Mouse (Mus musculus) forebrain, embryonic 10.5 days (tissue): ENCODE results near the gene Mpdu1. TPM values are rescaled to one million over a fixed set of nuclear protein-coding genes. Genes with fewer than 3 reads are reported as not detected.
"Not testable (repeated sequence)": the region's sequence is repeated elsewhere in the genome, so short reads cannot be mapped to it uniquely, and the experiment has no call there.

Experiments used
- DNase-seq: peaks from one replicate; pipeline ENCODE4 v3.0.0-alpha.2; 2017; ENCODE audit warnings: low spot score; ENCODE audit errors: extremely low spot score
- H3K27ac ChIP-seq: fragments of 300-500 bp; sonication (generic); 2 replicates; pipeline ENCODE4 v1.5.1; 2016; ENCODE audit warnings: mild to moderate bottlenecking
- H3K27me3 ChIP-seq: fragments of 300-500 bp; sonication (generic); 2 replicates; pipeline ENCODE4 v1.6.1; 2016; ENCODE audit warnings: mild to moderate bottlenecking; ENCODE audit not compliant: poor library complexity, severe bottlenecking
- H3K36me3 ChIP-seq: fragments of 300-500 bp; sonication (generic); replicated peaks from 2 replicates; pipeline ENCODE4 v1.6.1; 2016; ENCODE audit warnings: mild to moderate bottlenecking, moderate library complexity
- H3K4me1 ChIP-seq: fragments of 300-500 bp; sonication (generic); 2 replicates; pipeline ENCODE4 v1.6.1; 2016
- H3K4me3 ChIP-seq: fragments of 300-500 bp; sonication (generic); 2 replicates; pipeline ENCODE4 v1.5.1; 2016; ENCODE audit warnings: mild to moderate bottlenecking, moderate library complexity
- H3K9me3 ChIP-seq: fragments of 300-500 bp; sonication (generic); 2 replicates; pipeline ENCODE4 v1.6.1; 2016; ENCODE audit warnings: mild to moderate bottlenecking, moderate library complexity
- WGBS: fragments of 180-500 bp; shearing (Covaris S2); methylation state at CpG from one replicate; pipeline ENCODE4 v1.1.7; 2016; 5-methylcytosine and 5-hydroxymethylcytosine counted together
- polyA plus RNA-seq: library from polyadenylated mRNA; unstranded; fragments of >200 nt; fragmentation: Nextera tagmentation; extraction: Ambion mirVana; gene quantifications from 2 replicates; pipeline ENCODE4 v1.2.1, GENCODE M21; 2016

Gene Mpdu1
- polyA plus RNA-seq, 1 experiment from 2014 or later = 82.9 TPM

- H3K4me1 ChIP-seq, DNase-seq, H3K27ac ChIP-seq, H3K36me3 ChIP-seq, H3K9me3 ChIP-seq, H3K4me3 ChIP-seq, H3K27me3 ChIP-seq: not testable (repeated sequence)
- WGBS = 95% methylated on average over 10 of the region's 10 CpGs
Observed at GRCm38 (mm10) chr11:69702886-69703285, 40.4 kb upstream of the Mpdu1 start.

GRCm38 (mm10) chr11:69699595-69699994 lies 37.2 kb upstream of the Mpdu1 start:
- H3K36me3 ChIP-seq = no peaks in the 10 kb centered on the region
- H3K4me1 ChIP-seq = peaks cover 15% of the 10 kb centered on the region
- H3K27ac ChIP-seq = no peak overlapping the region
- WGBS = 79% methylated on average over 1 of the region's 1 CpGs
- H3K4me3 ChIP-seq = no peak overlapping the region
- DNase-seq = no peak
- H3K9me3 ChIP-seq = no peaks in the 10 kb centered on the region
- peaks cover 10% of the 10 kb centered on the region; the same call in 1 of the 2 replicates for H3K27me3 ChIP-seq

- peaks cover 16% of the 10 kb centered on the region for H3K4me1 ChIP-seq
- no peak overlapping the region for H3K4me3 ChIP-seq
- 74% methylated on average over 5 of the region's 5 CpGs for WGBS
- no peaks in the 10 kb centered on the region for H3K36me3 ChIP-seq
- no peak overlapping the region for H3K27ac ChIP-seq
- no peaks in the 10 kb centered on the region for H3K9me3 ChIP-seq
- no peak for DNase-seq
- peaks cover 11% of the 10 kb centered on the region; the same call in 1 of the 2 replicates for H3K27me3 ChIP-seq
Observed at GRCm38 (mm10) chr11:69698574-69698973, 36.1 kb upstream of the Mpdu1 start.

- WGBS = 85% methylated on average over 3 of the region's 3 CpGs
- Histone ChIP-seq H3K4me1 (peaks cover 19% of the 10 kb centered on the region), H3K27me3 (peaks cover 11% of the 10 kb centered on the region; the same call in 1 of the 2 replicates), H3K27ac (no peak overlapping the region), H3K36me3 (no peaks in the 10 kb centered on the region), H3K9me3 (no peaks in the 10 kb centered on the region), H3K4me3 (no peak overlapping the region)
- DNase-seq = no peak
Observed at GRCm38 (mm10) chr11:69697396-69697795, 35.0 kb upstream of the Mpdu1 start.

- Histone ChIP-seq H3K36me3 (no peaks in the 10 kb centered on the region), H3K9me3 (no peaks in the 10 kb centered on the region), H3K27ac (peak within 1 kb of the TSS; percentile 87), H3K4me3 (peak within 1 kb of the TSS; percentile 62), H3K4me1 (peaks cover 19% of the 10 kb centered on the region), H3K27me3 (peaks cover 11% of the 10 kb centered on the region; the same call in 1 of the 2 replicates)
- WGBS = 2% methylated on average over 40 of the region's 41 CpGs
- DNase-seq = peak; percentile 47
Observed at GRCm38 (mm10) chr11:69695361-69696181, 33.1 kb upstream of the Mpdu1 start, which contains the start of the genes Tnfsf12 and Tnfsfm13. TSS of gene Tnfsf12 (minus strand) at chr11:69695849. TSS of gene Tnfsfm13 (minus strand) at chr11:69696098.

GRCm38 (mm10) chr11:69695046-69695360 lies 32.6 kb upstream of the Mpdu1 start:
- H3K36me3 ChIP-seq = no peaks in the 10 kb centered on the region
- H3K27me3 ChIP-seq = peaks cover 11% of the 10 kb centered on the region; the same call in 1 of the 2 replicates
- no peaks in the 10 kb centered on the region for H3K9me3 ChIP-seq
- peak overlapping the region; percentile 87 for H3K27ac ChIP-seq
- DNase-seq = no peak
- peaks cover 19% of the 10 kb centered on the region for H3K4me1 ChIP-seq
- peak overlapping the region; percentile 62 for H3K4me3 ChIP-seq
- WGBS = 24% methylated on average over 6 of the region's 6 CpGs

GRCm38 (mm10) chr11:69693421-69693965 lies 31.1 kb upstream of the Mpdu1 start:
- H3K4me3 ChIP-seq = no peak overlapping the region
- WGBS = 67% methylated on average over 11 of the region's 11 CpGs
- H3K27ac ChIP-seq = no peak overlapping the region
- no peak for DNase-seq
- peaks cover 11% of the 10 kb centered on the region; the same call in 1 of the 2 replicates for H3K27me3 ChIP-seq
- H3K36me3 ChIP-seq = no peaks in the 10 kb centered on the region
- H3K9me3 ChIP-seq = no peaks in the 10 kb centered on the region
- H3K4me1 ChIP-seq = peaks cover 19% of the 10 kb centered on the region

GRCm38 (mm10) chr11:69692863-69693262 lies 30.4 kb upstream of the Mpdu1 start:
- peaks cover 11% of the 10 kb centered on the region; the same call in 1 of the 2 replicates for H3K27me3 ChIP-seq
- no peak for DNase-seq
- peaks cover 19% of the 10 kb centered on the region for H3K4me1 ChIP-seq
- no peaks in the 10 kb centered on the region for H3K36me3 ChIP-seq
- H3K27ac ChIP-seq = no peak overlapping the region
- no peaks in the 10 kb centered on the region for H3K9me3 ChIP-seq
- no peak overlapping the region for H3K4me3 ChIP-seq
- WGBS = 87% methylated on average over 6 of the region's 6 CpGs

- Histone ChIP-seq H3K27ac (no peak overlapping the region), H3K9me3 (no peaks in the 10 kb centered on the region), H3K4me3 (no peak overlapping the region), H3K27me3 (peaks cover 11% of the 10 kb centered on the region; the same call in 1 of the 2 replicates), H3K36me3 (no peaks in the 10 kb centered on the region), H3K4me1 (peaks cover 19% of the 10 kb centered on the region)
- 86% methylated on average over 9 of the region's 9 CpGs for WGBS
- no peak for DNase-seq
Observed at GRCm38 (mm10) chr11:69692196-69692811, 29.9 kb upstream of the Mpdu1 start.

- H3K4me3 ChIP-seq = no peak overlapping the region
- no peak for DNase-seq
- H3K4me1 ChIP-seq = peaks cover 27% of the 10 kb centered on the region
- H3K27ac ChIP-seq = no peak overlapping the region
- H3K27me3 ChIP-seq = 0 out of 2 replicates have a peak, but pooled peaks cover 15% of the 10 kb centered on the region
- H3K9me3 ChIP-seq = no peaks in the 10 kb centered on the region
- WGBS = 100% methylated on average over 1 of the region's 1 CpGs
- no peaks in the 10 kb centered on the region for H3K36me3 ChIP-seq
Observed at GRCm38 (mm10) chr11:69689891-69690290, 27.4 kb upstream of the Mpdu1 start.

GRCm38 (mm10) chr11:69687061-69687460 lies 24.6 kb upstream of the Mpdu1 start:
- peak overlapping the region; percentile 10; the same call in 1 of the 2 replicates for H3K4me3 ChIP-seq
- H3K27me3 ChIP-seq = 0 out of 2 replicates have a peak, but pooled peaks cover 13% of the 10 kb centered on the region
- no peaks in the 10 kb centered on the region for H3K9me3 ChIP-seq
- 64% methylated on average over 5 of the region's 5 CpGs for WGBS
- H3K36me3 ChIP-seq = no peaks in the 10 kb centered on the region
- no peak for DNase-seq
- peaks cover 37% of the 10 kb centered on the region for H3K4me1 ChIP-seq
- peak overlapping the region; percentile 40; the same call in 1 of the 2 replicates for H3K27ac ChIP-seq

GRCm38 (mm10) chr11:69686377-69686776 lies 23.9 kb upstream of the Mpdu1 start:
- H3K27ac ChIP-seq = peak overlapping the region; percentile 40; the same call in 1 of the 2 replicates
- no peaks in the 10 kb centered on the region for H3K36me3 ChIP-seq
- 26% methylated on average over 4 of the region's 4 CpGs for WGBS
- H3K9me3 ChIP-seq = no peaks in the 10 kb centered on the region
- H3K4me3 ChIP-seq = peak overlapping the region; percentile 10; the same call in 1 of the 2 replicates
- peaks cover 42% of the 10 kb centered on the region for H3K4me1 ChIP-seq
- H3K27me3 ChIP-seq = 0 out of 2 replicates have a peak, but pooled peaks cover 13% of the 10 kb centered on the region
- DNase-seq = no peak
